Comparison of ENCODE assay signal across 8 mouse cellular contexts in the genomic region with DNA sequence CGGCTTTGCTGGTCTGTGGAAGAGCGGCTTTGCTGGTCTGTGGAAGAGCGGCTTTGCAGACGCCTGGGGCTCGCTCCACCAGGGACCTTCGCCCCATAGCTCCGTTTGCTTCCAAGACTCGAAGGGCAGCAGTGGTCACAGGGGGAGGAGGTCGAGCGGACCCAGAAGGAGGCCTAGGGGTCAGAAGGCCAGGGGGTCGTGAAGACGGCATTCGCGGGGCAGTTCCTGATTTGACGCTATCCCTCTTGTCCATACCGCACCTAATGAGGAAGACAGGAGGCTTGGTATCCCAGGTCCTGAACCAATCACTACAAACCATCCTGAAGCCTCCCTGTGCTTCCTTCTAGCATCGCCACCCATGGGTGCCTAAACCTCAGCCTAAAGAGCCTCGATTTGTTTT. TPM values are rescaled to one million over a fixed set of nuclear protein-coding genes. Genes with fewer than 3 reads are reported as not detected.
DNase-seq lines count a peak whose midpoint lies in the region; ATAC-seq and TF ChIP-seq lines count a peak whose summit lies in the region.

No protein-coding gene starts in this region.

- no peak for DNase-seq in kidney, adult 2 months
- DNase-seq in embryonic facial prominence, embryonic 14.5 days (ENCODE audit: low spot score) = no peak
- no peak for DNase-seq in left cerebral cortex, postnatal 4 days
- DNase-seq in ovary, postnatal 36 days (ENCODE audit: low spot score) = no peak

- H3K27ac ChIP-seq in kidney, embryonic 14.5 days (ENCODE audit: low read depth, low read length) = no peak overlapping the region
- no peak overlapping the region for H3K27ac ChIP-seq in kidney, adult 2 months (ENCODE audit: insufficient read depth, low read depth, low read length)
- no peak overlapping the region for H3K27ac ChIP-seq in embryonic facial prominence, embryonic 14.5 days (replicated peaks; ENCODE audit: low read depth, low read length)
- H3K27ac ChIP-seq in hindbrain, embryonic 16.5 days (ENCODE audit: low read depth, low read length) = peak overlapping the region; percentile 94
- H3K27ac ChIP-seq in midbrain, embryonic 16.5 days (ENCODE audit: low read length) = peak overlapping the region; percentile 96

- TF ChIP-seq POLR2A in kidney, adult 2 months (IDR thresholded peaks at IDR 0.05; ENCODE audit: low read depth, low read length) = no peak

- H3K4me1 ChIP-seq in kidney, embryonic 14.5 days (ENCODE audit: control insufficient read depth, insufficient read depth, low read length) = peaks cover 7% of the 10 kb centered on the region; the same call in 1 of the 2 replicates
- peaks cover 4% of the 10 kb centered on the region; the same call in 1 of the 2 replicates for H3K4me1 ChIP-seq in kidney, adult 2 months (ENCODE audit: control insufficient read depth, insufficient read depth, low read length)
- H3K4me1 ChIP-seq in embryonic facial prominence, embryonic 14.5 days (ENCODE audit: control insufficient read depth, insufficient read depth, low read length) = peaks cover 18% of the 10 kb centered on the region
- peaks cover 35% of the 10 kb centered on the region for H3K4me1 ChIP-seq in hindbrain, embryonic 16.5 days (ENCODE audit: control insufficient read depth, insufficient read depth, low read depth, low read length)
- H3K4me1 ChIP-seq in midbrain, embryonic 16.5 days (ENCODE audit: control insufficient read depth, insufficient read depth, low read length) = peaks cover 39% of the 10 kb centered on the region

- ATAC-seq in kidney, embryonic 14.5 days (ENCODE audit: low FRiP score, low TSS enrichment) = no peak
- ATAC-seq in embryonic facial prominence, embryonic 14.5 days (ENCODE audit: low read depth) = no peak
- ATAC-seq in hindbrain, embryonic 16.5 days = peak; percentile 6
- peak; percentile 12 for ATAC-seq in midbrain, embryonic 16.5 days
- no peak for ATAC-seq in granulocyte monocyte progenitor cell, adult 5-6 weeks (replicated peaks; ENCODE audit: poor library complexity, severe bottlenecking)

- H3K4me2 ChIP-seq in kidney, embryonic 14.5 days (replicated peaks; ENCODE audit: low read depth, low read length) = peak overlapping the region; percentile 89
- H3K4me2 ChIP-seq in embryonic facial prominence, embryonic 14.5 days (ENCODE audit: low read depth, low read length) = peak overlapping the region; percentile 83
- peak overlapping the region; percentile 93 for H3K4me2 ChIP-seq in hindbrain, embryonic 16.5 days (ENCODE audit: low read length)
- peak overlapping the region; percentile 98 for H3K4me2 ChIP-seq in midbrain, embryonic 16.5 days (ENCODE audit: low read length)

- 5% methylated on average over 18 of the region's 18 CpGs for WGBS in kidney, embryonic 14.5 days
- 20% methylated on average over 18 of the region's 18 CpGs for WGBS in kidney, adult 2 months
- 4% methylated on average over 15 of the region's 18 CpGs for WGBS in embryonic facial prominence, embryonic 14.5 days
- WGBS in hindbrain, embryonic 16.5 days = 3% methylated on average over 18 of the region's 18 CpGs
- WGBS in midbrain, embryonic 16.5 days = 2% methylated on average over 18 of the region's 18 CpGs

- H3K36me3 ChIP-seq in kidney, embryonic 14.5 days (ENCODE audit: control insufficient read depth, insufficient read depth, low read length) = no peaks in the 10 kb centered on the region
- no peaks in the 10 kb centered on the region for H3K36me3 ChIP-seq in kidney, adult 2 months (ENCODE audit: control insufficient read depth, insufficient read depth, low read length)
- no peaks in the 10 kb centered on the region for H3K36me3 ChIP-seq in embryonic facial prominence, embryonic 14.5 days (ENCODE audit: control insufficient read depth, insufficient read depth, low read length)
- peaks cover 3% of the 10 kb centered on the region; the same call in 1 of the 2 replicates for H3K36me3 ChIP-seq in hindbrain, embryonic 16.5 days (ENCODE audit: control insufficient read depth, insufficient read depth, low read length)
- H3K36me3 ChIP-seq in midbrain, embryonic 16.5 days (ENCODE audit: control insufficient read depth, insufficient read depth, low read length) = no peaks in the 10 kb centered on the region; the same call in 1 of the 2 replicates

- no peak for TF ChIP-seq CTCF in kidney, adult 2 months (conservative IDR thresholded peaks at IDR 0.05; ENCODE audit: insufficient read depth, insufficient read length, low read depth, low read length)

- no peaks in the 10 kb centered on the region for H3K9me3 ChIP-seq in kidney, embryonic 14.5 days (ENCODE audit: control insufficient read depth, low read length)
- H3K9me3 ChIP-seq in embryonic facial prominence, embryonic 14.5 days (ENCODE audit: control insufficient read depth, low read length) = no peaks in the 10 kb centered on the region
- H3K9me3 ChIP-seq in hindbrain, embryonic 16.5 days (ENCODE audit: control insufficient read depth, low read length) = no peaks in the 10 kb centered on the region
- H3K9me3 ChIP-seq in midbrain, embryonic 16.5 days (replicated peaks; ENCODE audit: control insufficient read depth, low read length, poor library complexity, severe bottlenecking) = no peaks in the 10 kb centered on the region

- peak overlapping the region; percentile 55 for H3K4me3 ChIP-seq in kidney, embryonic 14.5 days (ENCODE audit: low read length)
- no peak overlapping the region for H3K4me3 ChIP-seq in kidney, adult 2 months (ENCODE audit: insufficient read depth, low read depth, low read length)
- peak overlapping the region; percentile 46 for H3K4me3 ChIP-seq in embryonic facial prominence, embryonic 14.5 days (ENCODE audit: low read depth, low read length)
- peak overlapping the region; percentile 60 for H3K4me3 ChIP-seq in hindbrain, embryonic 16.5 days (ENCODE audit: low read length)
- H3K4me3 ChIP-seq in midbrain, embryonic 16.5 days (ENCODE audit: low read depth, low read length) = peak overlapping the region; percentile 53

- peak overlapping the region; percentile 69; the same call in 1 of the 2 replicates for H3K9ac ChIP-seq in kidney, embryonic 14.5 days (ENCODE audit: low read depth, low read length)
- H3K9ac ChIP-seq in embryonic facial prominence, embryonic 14.5 days (ENCODE audit: low read depth, low read length) = peak overlapping the region; percentile 58
- H3K9ac ChIP-seq in hindbrain, embryonic 16.5 days (ENCODE audit: low read depth, low read length) = peak overlapping the region; percentile 91
- peak overlapping the region; percentile 85 for H3K9ac ChIP-seq in midbrain, embryonic 16.5 days (ENCODE audit: low read depth, low read length)

- peaks cover 37% of the 10 kb centered on the region for H3K27me3 ChIP-seq in kidney, embryonic 14.5 days (ENCODE audit: control insufficient read depth, insufficient read depth, low read length)
- peaks cover 4% of the 10 kb centered on the region for H3K27me3 ChIP-seq in kidney, adult 2 months (replicated peaks; ENCODE audit: control insufficient read depth, insufficient read depth, low read length)
- peaks cover 47% of the 10 kb centered on the region for H3K27me3 ChIP-seq in embryonic facial prominence, embryonic 14.5 days (replicated peaks; ENCODE audit: control insufficient read depth, insufficient read depth, low read length)
- H3K27me3 ChIP-seq in hindbrain, embryonic 16.5 days (replicated peaks; ENCODE audit: control insufficient read depth, insufficient read depth, low read length) = no peaks in the 10 kb centered on the region
- H3K27me3 ChIP-seq in midbrain, embryonic 16.5 days (ENCODE audit: control insufficient read depth, insufficient read depth, low read depth, low read length) = no peaks in the 10 kb centered on the region

- intact Hi-C loops in left cerebral cortex, postnatal 4 days (cut with DNase I) = no loop called here

RNA-seq across cellular contexts. Expression of gene Prr36, which starts 1.0 kb away (rescaled TPM):
- 3.8 and 7.1 TPM in 2 replicates for polyA plus RNA-seq in kidney, embryonic 14.5 days (2014; fragmentation: Nextera tagmentation; extraction: Ambion mirVana)
- 0.05 and 0.17 TPM in 2 replicates for polyA plus RNA-seq in kidney, adult 2 months (2012; rRNA removed)
- 2.3 and 2.7 TPM in 2 replicates for polyA plus RNA-seq in embryonic facial prominence, embryonic 14.5 days (2014; fragmentation: Nextera tagmentation; extraction: Ambion mirVana)
- 42.8 and 43.2 TPM in 2 replicates for polyA plus RNA-seq in hindbrain, embryonic 16.5 days (2015; fragmentation: Nextera tagmentation; extraction: Ambion mirVana)
- polyA plus RNA-seq in midbrain, embryonic 16.5 days (2015; fragmentation: Nextera tagmentation; extraction: Ambion mirVana) = 51.2 and 58.5 TPM in 2 replicates
- total RNA-seq in granulocyte monocyte progenitor cell, adult 5-6 weeks (2014; fragmentation: Nextera tagmentation) = 0.68 and 0.80 TPM in 2 replicates
- under 0.01 TPM in 1 of 2 replicates, not detected in the other for total RNA-seq in granulocyte monocyte progenitor cell, adult 5-6 weeks (2017)
- 100 to 1,000 TPM; 108 to 109 TPM for total RNA-seq in left cerebral cortex, postnatal 4 days (2021)

RNA-seq across cellular contexts. Expression of gene Lrrc8e, which starts 10.3 kb away (rescaled TPM):
- 0.41 and 0.43 TPM in 2 replicates for polyA plus RNA-seq in kidney, embryonic 14.5 days (2014; fragmentation: Nextera tagmentation; extraction: Ambion mirVana)
- 0.45 and 0.48 TPM in 2 replicates for polyA plus RNA-seq in kidney, adult 2 months (2012; rRNA removed)
- polyA plus RNA-seq in embryonic facial prominence, embryonic 14.5 days (2014; fragmentation: Nextera tagmentation; extraction: Ambion mirVana) = 0.69 and 0.97 TPM in 2 replicates
- not detected in 2 replicates for polyA plus RNA-seq in hindbrain, embryonic 16.5 days (2015; fragmentation: Nextera tagmentation; extraction: Ambion mirVana)
- 0.05 TPM in 1 of 2 replicates, not detected in the other for polyA plus RNA-seq in midbrain, embryonic 16.5 days (2015; fragmentation: Nextera tagmentation; extraction: Ambion mirVana)
- total RNA-seq in granulocyte monocyte progenitor cell, adult 5-6 weeks (2014; fragmentation: Nextera tagmentation) = not detected in 2 replicates
- not detected in 2 replicates for total RNA-seq in granulocyte monocyte progenitor cell, adult 5-6 weeks (2017)
- not detected for total RNA-seq in left cerebral cortex, postnatal 4 days (2021)

RNA-seq across cellular contexts. Expression of gene Map2k7, which starts 22.2 kb away (rescaled TPM):
- polyA plus RNA-seq in kidney, embryonic 14.5 days (2014; fragmentation: Nextera tagmentation; extraction: Ambion mirVana) = 22.6 and 24.3 TPM in 2 replicates
- polyA plus RNA-seq in kidney, adult 2 months (2012; rRNA removed) = 32.0 and 32.2 TPM in 2 replicates
- polyA plus RNA-seq in embryonic facial prominence, embryonic 14.5 days (2014; fragmentation: Nextera tagmentation; extraction: Ambion mirVana) = 18.1 and 21.4 TPM in 2 replicates
- polyA plus RNA-seq in hindbrain, embryonic 16.5 days (2015; fragmentation: Nextera tagmentation; extraction: Ambion mirVana) = 24.8 and 28.5 TPM in 2 replicates
- polyA plus RNA-seq in midbrain, embryonic 16.5 days (2015; fragmentation: Nextera tagmentation; extraction: Ambion mirVana) = 26.8 and 29.9 TPM in 2 replicates
- total RNA-seq in granulocyte monocyte progenitor cell, adult 5-6 weeks (2014; fragmentation: Nextera tagmentation) = 29.7 and 44.6 TPM in 2 replicates
- 21.5 and 34.3 TPM in 2 replicates for total RNA-seq in granulocyte monocyte progenitor cell, adult 5-6 weeks (2017)
- total RNA-seq in left cerebral cortex, postnatal 4 days (2021) = 10 to 100 TPM; 62.9 to 65.4 TPM

RNA-seq across cellular contexts. Expression of gene Gm49320, which starts 22.4 kb away (rescaled TPM):
- polyA plus RNA-seq in kidney, embryonic 14.5 days (2014; fragmentation: Nextera tagmentation; extraction: Ambion mirVana) = 0.86 and 2.2 TPM in 2 replicates
- polyA plus RNA-seq in kidney, adult 2 months (2012; rRNA removed) = 1.3 and 3.3 TPM in 2 replicates
- polyA plus RNA-seq in embryonic facial prominence, embryonic 14.5 days (2014; fragmentation: Nextera tagmentation; extraction: Ambion mirVana) = 0.33 and 1.1 TPM in 2 replicates
- 0.59 and 0.71 TPM in 2 replicates for polyA plus RNA-seq in hindbrain, embryonic 16.5 days (2015; fragmentation: Nextera tagmentation; extraction: Ambion mirVana)
- polyA plus RNA-seq in midbrain, embryonic 16.5 days (2015; fragmentation: Nextera tagmentation; extraction: Ambion mirVana) = 0.73 and 1.8 TPM in 2 replicates
- 1.1 TPM in 1 of 2 replicates, not detected in the other for total RNA-seq in granulocyte monocyte progenitor cell, adult 5-6 weeks (2014; fragmentation: Nextera tagmentation)
- 0.52 TPM in 1 of 2 replicates, not detected in the other for total RNA-seq in granulocyte monocyte progenitor cell, adult 5-6 weeks (2017)
- total RNA-seq in left cerebral cortex, postnatal 4 days (2021) = under 1 TPM in 1 of 2 experiments, not detected in 1; 0.74 TPM

RNA-seq across cellular contexts. Expression of gene Tgfbr3l, which starts 31.7 kb away (rescaled TPM):
- polyA plus RNA-seq in kidney, embryonic 14.5 days (2014; fragmentation: Nextera tagmentation; extraction: Ambion mirVana) = 4.7 and 5.9 TPM in 2 replicates
- 18.7 and 27.8 TPM in 2 replicates for polyA plus RNA-seq in kidney, adult 2 months (2012; rRNA removed)
- polyA plus RNA-seq in embryonic facial prominence, embryonic 14.5 days (2014; fragmentation: Nextera tagmentation; extraction: Ambion mirVana) = 3.3 and 5.0 TPM in 2 replicates
- 2.8 and 3.7 TPM in 2 replicates for polyA plus RNA-seq in hindbrain, embryonic 16.5 days (2015; fragmentation: Nextera tagmentation; extraction: Ambion mirVana)
- polyA plus RNA-seq in midbrain, embryonic 16.5 days (2015; fragmentation: Nextera tagmentation; extraction: Ambion mirVana) = 4.1 and 5.2 TPM in 2 replicates
- 13.1 and 17.0 TPM in 2 replicates for total RNA-seq in granulocyte monocyte progenitor cell, adult 5-6 weeks (2014; fragmentation: Nextera tagmentation)
- 2.4 and 2.8 TPM in 2 replicates for total RNA-seq in granulocyte monocyte progenitor cell, adult 5-6 weeks (2017)
- 10 to 100 TPM in 1 of 2 experiments, 1 to 10 TPM in 1; 8.7 to 12.9 TPM for total RNA-seq in left cerebral cortex, postnatal 4 days (2021)

Comparison
In these comparisons a context has a peak if more than half of its experiments do, and no peak if none do; other contexts are left out.
1. ATAC-seq: peak in hindbrain, embryonic 16.5 days (single experiment) and midbrain, embryonic 16.5 days (single experiment); none in kidney, embryonic 14.5 days (single experiment), embryonic facial prominence, embryonic 14.5 days (single experiment) and granulocyte monocyte progenitor cell, adult 5-6 weeks (single experiment).
2. H3K27ac ChIP-seq: peak in hindbrain, embryonic 16.5 days (single experiment) and midbrain, embryonic 16.5 days (single experiment); none in kidney, embryonic 14.5 days (single experiment), kidney, adult 2 months (single experiment) and embryonic facial prominence, embryonic 14.5 days (single experiment).
3. Peak in every context shown above with its lines, with median percentiles within 50 percentile points of each other: H3K4me2 ChIP-seq and H3K9ac ChIP-seq.